Mouse (Mus musculus) thymus, adult 2 months (tissue): ENCODE measurements around the gene Opn3. TPM values are rescaled to one million over a fixed set of nuclear protein-coding genes. Genes with fewer than 3 reads are reported as not detected.

ENCODE experiments used
- DNase-seq: peaks from one replicate; pipeline ENCODE4 v3.0.0; 2021
- H3K27ac ChIP-seq: fragments of 200-500 bp; 2 replicates; pipeline ENCODE4 v1.5.1; 2012; ENCODE audit warnings: low read length, control low read depth; ENCODE audit not compliant: control insufficient read depth, insufficient read depth
- H3K27me3 ChIP-seq: fragments of 200-500 bp; 2 replicates; pipeline ENCODE4 v1.6.1; 2012; ENCODE audit warnings: mild to moderate bottlenecking, low read length, moderate library complexity, mixed read lengths; ENCODE audit not compliant: control insufficient read depth, insufficient read depth
- H3K36me3 ChIP-seq: fragments of 200-500 bp; 2 replicates; pipeline ENCODE4 v1.6.1; 2012; ENCODE audit warnings: mild to moderate bottlenecking, low read length, moderate library complexity; ENCODE audit not compliant: control insufficient read depth, insufficient read depth
- H3K4me1 ChIP-seq: fragments of 200-500 bp; replicated peaks from 2 replicates; pipeline ENCODE4 v1.6.1; 2012; ENCODE audit warnings: low read length; ENCODE audit not compliant: control insufficient read depth, insufficient read depth
- H3K4me3 ChIP-seq: fragments of 200-500 bp; 2 replicates; pipeline ENCODE4 v1.5.1; 2012; ENCODE audit warnings: mild to moderate bottlenecking, low read length, control low read depth, moderate library complexity; ENCODE audit not compliant: control insufficient read depth, insufficient read depth
- CTCF ChIP-seq: fragments of 200-500 bp; IDR thresholded peaks from 2 replicates; pipeline ENCODE4 v1.5.1; 2012; ENCODE audit warnings: mild to moderate bottlenecking, control low read depth, low read length, moderate library complexity, borderline replicate concordance; ENCODE audit not compliant: control insufficient read depth, poor library complexity, insufficient read depth; ENCODE audit errors: extremely low read depth
- POLR2A ChIP-seq: fragments of 200-500 bp; IDR thresholded peaks from 2 replicates; pipeline ENCODE4 v1.6.1; 2012; ENCODE audit warnings: mild to moderate bottlenecking, low read length, control low read depth, moderate library complexity; ENCODE audit not compliant: control insufficient read depth, poor library complexity, insufficient read depth; ENCODE audit errors: extremely low read depth
- WGBS: fragments of 180-500 bp; shearing (Covaris S2); methylation state at CpG from one replicate; pipeline ENCODE4 v1.1.7; 2018; 5-methylcytosine and 5-hydroxymethylcytosine counted together
- polyA plus RNA-seq: library from polyadenylated mRNA; depleted of rRNA; stranded (reverse); fragments of >200 nt; gene quantifications from 2 replicates; pipeline ENCODE4 v1.2.3, GENCODE M21; 2012

The Opn3 gene
- polyA plus RNA-seq, 1 experiment, result 5.3 TPM

GRCm38 (mm10) chr1:175680995-175681394, 11.6 kb downstream of the Opn3 start:
- Histone ChIP-seq H3K27ac (no peak overlapping the region), H3K36me3 (no peaks in the 10 kb centered on the region), H3K4me3 (no peak overlapping the region), H3K4me1 (no peaks in the 10 kb centered on the region), H3K27me3 (no peaks in the 10 kb centered on the region)
- TF ChIP-seq CTCF, result no peak
- TF ChIP-seq POLR2A, result no peak
- DNase-seq, result no peak
- 85% methylated on average over 6 of the region's 6 CpGs for WGBS

DNA sequence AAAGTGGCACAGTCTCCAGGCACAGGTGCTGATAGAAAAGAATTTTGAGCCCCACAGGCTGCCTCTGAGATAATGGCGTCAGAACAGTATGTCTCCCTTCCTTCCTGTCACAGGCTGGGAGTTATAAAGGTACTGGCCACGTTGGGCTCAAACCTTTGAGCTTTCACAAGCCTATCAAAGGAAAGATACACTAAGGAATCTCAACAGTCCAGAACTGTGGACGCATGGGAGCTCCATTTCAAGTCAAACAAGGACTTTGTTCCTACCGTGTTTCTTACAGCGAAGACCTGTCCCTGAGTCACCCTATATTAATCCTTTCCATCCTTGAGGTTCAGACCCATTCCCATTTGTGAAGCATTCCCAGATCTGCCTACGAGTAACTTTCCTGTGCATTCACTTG, 15.1 kb downstream of the Opn3 start:
- TF ChIP-seq POLR2A (no peak), CTCF (no peak)
- H3K27ac ChIP-seq, result no peak overlapping the region
- no peaks in the 10 kb centered on the region for H3K4me1 ChIP-seq
- 85% methylated on average over 6 of the region's 6 CpGs for WGBS
- DNase-seq, result no peak
- no peaks in the 10 kb centered on the region for H3K27me3 ChIP-seq
- H3K36me3 ChIP-seq, result no peaks in the 10 kb centered on the region
- H3K4me3 ChIP-seq, result no peak overlapping the region

DNA sequence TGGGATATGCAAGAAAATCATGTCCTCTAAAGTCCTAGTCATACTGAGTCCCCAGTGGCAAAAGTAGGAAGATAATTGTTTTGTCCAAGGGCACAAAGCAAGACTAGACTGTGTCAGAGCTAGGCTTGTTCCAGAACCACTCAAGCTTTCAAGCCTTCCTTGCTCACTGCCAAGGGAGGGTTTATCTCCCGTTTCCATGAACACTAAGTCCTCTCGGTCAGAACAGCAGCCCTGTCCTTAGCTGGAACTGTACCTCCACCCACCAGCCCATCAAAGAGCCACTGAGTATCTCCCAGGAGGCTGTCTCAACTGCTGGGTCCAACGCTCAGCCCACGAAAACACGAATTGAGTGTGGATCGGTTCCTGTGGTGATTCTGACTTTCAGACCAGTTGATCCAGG, 17.5 kb downstream of the Opn3 start:
- H3K27ac ChIP-seq, result no peak overlapping the region
- H3K27me3 ChIP-seq, result no peaks in the 10 kb centered on the region
- H3K4me1 ChIP-seq, result no peaks in the 10 kb centered on the region
- WGBS, result 86% methylated on average over 6 of the region's 6 CpGs
- no peak overlapping the region for H3K4me3 ChIP-seq
- no peak for DNase-seq
- no peaks in the 10 kb centered on the region for H3K36me3 ChIP-seq
- TF ChIP-seq CTCF, result no peak
- no peak for TF ChIP-seq POLR2A

DNA sequence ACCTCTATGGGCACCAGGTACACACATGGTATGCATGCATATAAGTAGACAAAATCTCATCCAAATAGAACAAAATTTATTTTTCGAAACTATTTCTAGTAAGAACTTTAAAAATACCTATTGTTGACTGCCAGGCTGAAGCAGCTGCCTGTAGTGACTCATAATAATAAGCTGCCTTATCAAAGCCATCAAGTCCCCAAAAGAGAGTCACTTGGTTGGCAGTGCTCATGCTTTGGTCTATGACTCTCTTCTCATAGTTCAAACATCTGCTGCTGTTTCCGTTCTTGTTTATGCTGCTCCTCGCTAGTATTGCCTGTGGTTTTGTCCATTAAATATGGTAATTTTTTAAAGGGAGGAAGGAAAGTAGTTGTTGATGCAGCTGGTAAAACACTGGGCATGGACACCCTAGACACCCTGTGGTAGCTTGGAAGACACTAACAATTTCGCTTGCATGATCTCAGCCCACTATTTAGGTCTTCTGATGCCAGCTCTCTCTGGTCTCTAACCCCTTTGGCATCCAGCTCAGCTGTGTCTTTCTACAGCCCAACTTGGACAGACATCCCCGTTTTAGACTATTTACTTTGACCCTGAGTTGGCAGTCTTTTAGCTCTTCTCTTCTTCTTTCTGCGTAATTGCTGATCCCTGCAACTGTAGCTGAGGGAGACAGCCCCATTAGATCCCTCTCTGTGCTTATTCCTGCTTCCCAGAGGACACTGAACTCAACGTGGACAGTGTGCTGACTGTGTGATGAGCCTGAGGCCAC, 18.8 kb downstream of the Opn3 start:
- Histone ChIP-seq H3K27me3 (no peaks in the 10 kb centered on the region), H3K27ac (no peak overlapping the region), H3K4me1 (no peaks in the 10 kb centered on the region), H3K4me3 (no peak overlapping the region), H3K36me3 (no peaks in the 10 kb centered on the region)
- TF ChIP-seq POLR2A, result no peak
- TF ChIP-seq CTCF, result no peak
- 83% methylated on average over 7 of the region's 7 CpGs for WGBS
- no peak for DNase-seq

DNA sequence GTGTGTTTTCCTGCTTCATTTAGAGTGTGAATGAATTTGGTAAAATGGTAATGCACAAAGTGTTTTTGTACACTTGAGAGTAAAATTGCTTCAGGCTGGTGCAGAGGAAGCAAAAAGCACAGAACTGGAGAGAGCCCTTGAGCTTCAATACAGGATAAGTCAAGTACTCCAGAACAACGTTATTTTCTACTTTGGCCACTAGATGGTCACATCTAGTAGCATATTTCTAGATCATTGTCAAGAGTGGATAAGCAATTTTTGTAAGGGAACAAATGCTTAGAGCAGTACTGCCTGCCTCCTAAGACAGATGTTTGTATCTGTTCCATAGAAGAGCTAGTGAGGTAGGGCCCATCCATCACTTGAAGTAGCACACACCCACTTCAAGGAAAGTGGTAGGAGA, 20.9 kb downstream of the Opn3 start:
- TF ChIP-seq CTCF (no peak), POLR2A (no peak)
- 4% methylated on average over 1 of the region's 1 CpGs for WGBS

GRCm38 (mm10) chr1:175670042-175670441, 22.5 kb downstream of the Opn3 start:
- 89% methylated on average over 7 of the region's 7 CpGs for WGBS
- Histone ChIP-seq H3K36me3 (no peaks in the 10 kb centered on the region), H3K4me1 (no peaks in the 10 kb centered on the region), H3K27ac (no peak overlapping the region), H3K27me3 (no peaks in the 10 kb centered on the region), H3K4me3 (no peak overlapping the region)
- DNase-seq, result no peak
- TF ChIP-seq CTCF (no peak), POLR2A (no peak)

More for the DNA sequence above, 20.9 kb downstream of the Opn3 start:
- Histone ChIP-seq H3K4me1 (no peaks in the 10 kb centered on the region), H3K4me3 (no peak overlapping the region), H3K36me3 (no peaks in the 10 kb centered on the region), H3K27me3 (no peaks in the 10 kb centered on the region), H3K27ac (no peak overlapping the region)
- no peak for DNase-seq

- no peaks in the 10 kb centered on the region for H3K4me1 ChIP-seq
- H3K27ac ChIP-seq, result no peak overlapping the region
- H3K4me3 ChIP-seq, result no peak overlapping the region
- H3K27me3 ChIP-seq, result no peaks in the 10 kb centered on the region
- TF ChIP-seq POLR2A, result no peak
- no peak for TF ChIP-seq CTCF
- WGBS, result over 99% methylated on average over 3 of the region's 3 CpGs
- no peaks in the 10 kb centered on the region for H3K36me3 ChIP-seq
- no peak for DNase-seq
Measured at GRCm38 (mm10) chr1:175669456-175669855, 23.1 kb downstream of the Opn3 start.
